14 mouse cellular contexts compared by ENCODE assay signal in the genomic region with DNA sequence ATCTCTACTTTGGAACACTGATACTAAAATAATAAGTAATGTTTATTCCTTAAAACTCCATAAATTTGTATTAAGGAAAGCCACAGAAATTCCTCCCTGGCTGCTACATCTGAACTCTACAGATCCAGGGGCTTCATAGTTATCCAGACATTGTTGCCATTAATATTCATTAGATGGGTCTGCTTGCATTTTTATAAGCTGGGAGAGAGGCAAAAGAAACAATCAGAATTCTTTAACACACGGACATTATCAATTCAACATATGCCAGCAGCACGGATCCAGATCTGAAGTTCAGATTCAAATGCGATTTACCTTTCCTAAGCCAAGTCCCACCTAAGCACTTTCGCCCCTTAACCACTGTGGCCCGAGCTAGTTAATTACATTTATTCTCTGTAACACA.
"Had no signal": no experiment of that assay in that cellular context is flagged by ENCODE, and none has a peak within 500 bp of the region (broad histone marks: within the 10 kb centered on the region; RNA-seq: fewer than 3 reads in every experiment).

No protein-coding gene starts in this region.

- H3K27ac ChIP-seq: kidney, postnatal 0 days; limb, embryonic 13.5 days; liver, embryonic 14.5 days had no signal

- H3K27me3 ChIP-seq: neural tube, embryonic 13.5 days had no signal

- H3K36me3 ChIP-seq: limb, embryonic 13.5 days had no signal

- H3K9me3 ChIP-seq: limb, embryonic 13.5 days; neural tube, embryonic 13.5 days had no signal

- H3K9ac ChIP-seq: limb, embryonic 13.5 days; liver, embryonic 14.5 days; neural tube, embryonic 13.5 days had no signal

- H3K4me3 ChIP-seq: limb, embryonic 13.5 days; myocyte; neural tube, embryonic 13.5 days had no signal

- H3K4me2 ChIP-seq: limb, embryonic 13.5 days; neural tube, embryonic 13.5 days had no signal

- DNase-seq: kidney, adult 9 months; kidney, postnatal 36 days; layer of hippocampus, adult 9-11 months; layer of hippocampus, postnatal 36 days; left cerebral cortex, postnatal 4 days; lung, adult 18-20 months; right cerebral cortex, adult 18-20 months; right cerebral cortex, postnatal 25 days; thymus, postnatal 36 days had no signal
